Mouse (Mus musculus) myocyte (in vitro differentiated cells): ENCODE measurements around the gene Wdtc1. TPM values are rescaled to one million over a fixed set of nuclear protein-coding genes. Genes with fewer than 3 reads are reported as not detected.

Experiments used
- H3K27me3 ChIP-seq: one replicate; pipeline ENCODE4 v1.6.1; 2011; ENCODE audit not compliant: control insufficient read depth, insufficient read depth, insufficient read length
- H3K36me3 ChIP-seq: one replicate; pipeline ENCODE4 v1.6.1; 2011; ENCODE audit not compliant: control insufficient read depth, insufficient read depth
- H3K4me2 ChIP-seq: one replicate; pipeline ENCODE4 v1.6.1; 2011; ENCODE audit warnings: low read depth, control low read depth
- H3K4me3 ChIP-seq: one replicate; pipeline ENCODE4 v1.5.1; 2011; ENCODE audit warnings: mild to moderate bottlenecking, control low read depth, moderate library complexity
- H3K79me2 ChIP-seq: one replicate; pipeline ENCODE4 v1.6.1; 2011; ENCODE audit not compliant: control insufficient read depth, insufficient read depth
- H3ac ChIP-seq: one replicate; pipeline ENCODE4 v1.6.1; 2011; ENCODE audit not compliant: control insufficient read depth, insufficient read length
- CEBPB ChIP-seq: IDR thresholded peaks from 2 replicates; pipeline ENCODE4 v1.6.1; 2011; ENCODE audit warnings: mild to moderate bottlenecking, moderate library complexity; ENCODE audit not compliant: poor library complexity, insufficient read depth, severe bottlenecking
- E2F4 ChIP-seq: IDR thresholded peaks from one replicate; pipeline ENCODE4 v1.6.1; 2011; ENCODE audit warnings: mild to moderate bottlenecking, control low read depth, moderate library complexity; ENCODE audit not compliant: insufficient read depth
- MAX ChIP-seq: IDR thresholded peaks from one replicate; pipeline ENCODE4 v1.6.1; 2011; ENCODE audit warnings: low read depth, mild to moderate bottlenecking, control low read depth
- MYOD1 ChIP-seq, 3 experiments: IDR thresholded peaks; one replicate each; pipeline ENCODE4 v1.6.1; 2011; ENCODE audit warnings: control low read depth in 2 of 3, low read depth in 2 of 3, mild to moderate bottlenecking in 2 of 3, moderate library complexity in 1 of 3; ENCODE audit not compliant: insufficient read length in 2 of 3, control insufficient read depth in 1 of 3
- MYOG ChIP-seq, 3 experiments: IDR thresholded peaks; one replicate each; pipeline ENCODE4 v1.6.1; 2011; ENCODE audit warnings: control low read depth in 2 of 3, low read depth in 2 of 3, mild to moderate bottlenecking in 2 of 3; ENCODE audit not compliant: insufficient read length in 2 of 3, control insufficient read depth in 1 of 3, insufficient read depth in 1 of 3
- POLR2A ChIP-seq: IDR thresholded peaks from one replicate; pipeline ENCODE4 v1.6.1; 2011; ENCODE audit warnings: low read depth, mild to moderate bottlenecking, control low read depth, moderate library complexity; ENCODE audit not compliant: insufficient read length
- POLR2AphosphoS2 ChIP-seq: IDR thresholded peaks from one replicate; pipeline ENCODE4 v1.6.1; 2011; ENCODE audit warnings: low read depth, control low read depth; ENCODE audit not compliant: insufficient read length
- REST ChIP-seq: IDR thresholded peaks from one replicate; pipeline ENCODE4 v1.6.1; 2011; ENCODE audit warnings: mild to moderate bottlenecking, control low read depth, moderate library complexity; ENCODE audit not compliant: insufficient read depth, insufficient read length
- SRF ChIP-seq: IDR thresholded peaks from one replicate; pipeline ENCODE4 v1.6.1; 2011; ENCODE audit warnings: low read depth; ENCODE audit not compliant: control insufficient read depth, insufficient read length
- TCF12 ChIP-seq: IDR thresholded peaks from one replicate; pipeline ENCODE4 v1.6.1; 2011; ENCODE audit warnings: mild to moderate bottlenecking, control low read depth; ENCODE audit not compliant: poor library complexity, insufficient read depth, severe bottlenecking
- TCF3 ChIP-seq: IDR thresholded peaks from one replicate; pipeline ENCODE4 v1.6.1; 2011; ENCODE audit warnings: low read depth, control low read depth; ENCODE audit not compliant: insufficient read length
- USF1 ChIP-seq: IDR thresholded peaks from one replicate; pipeline ENCODE4 v1.6.1; 2011; ENCODE audit warnings: low read depth, mild to moderate bottlenecking, control low read depth, moderate library complexity
- polyA plus RNA-seq: library from polyadenylated mRNA; unstranded; fragments of >200 nt; fragmentation: generic; extraction: Trizol; gene quantifications from one replicate; pipeline ENCODE4 v1.2.1, GENCODE M21; 2012; ENCODE audit warnings: missing spikeins

The Wdtc1 gene
- polyA plus RNA-seq, 1 experiment, result 53.1 TPM

GRCm38 (mm10) chr4:133319667-133320066 is 33.6 kb downstream of the Wdtc1 start:
- Histone ChIP-seq H3K4me2 (no peak overlapping the region), H3K79me2 (no peaks in the 10 kb centered on the region), H3K36me3 (no peaks in the 10 kb centered on the region), H3ac (no peak overlapping the region), H3K27me3 (no peaks in the 10 kb centered on the region), H3K4me3 (no peak overlapping the region)
- TF ChIP-seq USF1 (no peak), MYOD1 (IDR thresholded peaks at IDR 0.05; ENCODE audit: control insufficient read depth in 1 of 3, insufficient read length in 2 of 3, low read depth in 2 of 3) (no peak), TCF3 (no peak), SRF (no peak), MAX (no peak), TCF12 (no peak), MYOG (IDR thresholded peaks at IDR 0.05; ENCODE audit: control insufficient read depth in 1 of 3, insufficient read depth in 1 of 3, insufficient read length in 2 of 3, low read depth in 2 of 3) (no peak), CEBPB (no peak)

- TF ChIP-seq MYOG (IDR thresholded peaks at IDR 0.05; ENCODE audit: control insufficient read depth in 1 of 3, insufficient read depth in 1 of 3, insufficient read length in 2 of 3, low read depth in 2 of 3), result no peak
- no peak for TF ChIP-seq USF1
- TF ChIP-seq REST, result no peak
- TF ChIP-seq SRF, result no peak
- TF ChIP-seq MYOD1 (IDR thresholded peaks at IDR 0.05; ENCODE audit: control insufficient read depth in 1 of 3, insufficient read length in 2 of 3, low read depth in 2 of 3), result no peak
- no peak for TF ChIP-seq TCF3
- TF ChIP-seq TCF12, result no peak
- no peak for TF ChIP-seq MAX
- no peak for TF ChIP-seq E2F4
- no peak for TF ChIP-seq POLR2A
- TF ChIP-seq CEBPB, result no peak
- TF ChIP-seq POLR2AphosphoS2, result no peak
- Histone ChIP-seq H3ac (no peak overlapping the region), H3K27me3 (no peaks in the 10 kb centered on the region), H3K4me3 (no peak overlapping the region), H3K79me2 (no peaks in the 10 kb centered on the region), H3K4me2 (no peak overlapping the region), H3K36me3 (no peaks in the 10 kb centered on the region)
Observed at GRCm38 (mm10) chr4:133315991-133316390, 37.3 kb downstream of the Wdtc1 start.

GRCm38 (mm10) chr4:133314896-133315295 is 38.4 kb downstream of the Wdtc1 start:
- TF ChIP-seq POLR2A (no peak), MYOG (IDR thresholded peaks at IDR 0.05; ENCODE audit: control insufficient read depth in 1 of 3, insufficient read depth in 1 of 3, insufficient read length in 2 of 3, low read depth in 2 of 3) (no peak), CEBPB (no peak), REST (no peak), POLR2AphosphoS2 (no peak), SRF (no peak), MAX (no peak), TCF3 (no peak), E2F4 (no peak), USF1 (no peak), MYOD1 (IDR thresholded peaks at IDR 0.05; ENCODE audit: control insufficient read depth in 1 of 3, insufficient read length in 2 of 3, low read depth in 2 of 3) (no peak), TCF12 (no peak)
- H3K36me3 ChIP-seq, result no peaks in the 10 kb centered on the region
- no peak overlapping the region for H3ac ChIP-seq
- no peaks in the 10 kb centered on the region for H3K27me3 ChIP-seq
- no peaks in the 10 kb centered on the region for H3K79me2 ChIP-seq
- H3K4me2 ChIP-seq, result no peak overlapping the region
- H3K4me3 ChIP-seq, result no peak overlapping the region

- no peaks in the 10 kb centered on the region for H3K36me3 ChIP-seq
- no peaks in the 10 kb centered on the region for H3K27me3 ChIP-seq
- H3K79me2 ChIP-seq, result no peaks in the 10 kb centered on the region
- H3K4me2 ChIP-seq, result no peak overlapping the region
- no peak overlapping the region for H3ac ChIP-seq
- H3K4me3 ChIP-seq, result no peak overlapping the region
- TF ChIP-seq TCF3 (no peak), POLR2A (no peak), TCF12 (no peak), MAX (no peak), MYOG (IDR thresholded peaks at IDR 0.05; ENCODE audit: control insufficient read depth in 1 of 3, insufficient read depth in 1 of 3, insufficient read length in 2 of 3, low read depth in 2 of 3) (no peak), MYOD1 (IDR thresholded peaks at IDR 0.05; ENCODE audit: control insufficient read depth in 1 of 3, insufficient read length in 2 of 3, low read depth in 2 of 3) (no peak), SRF (no peak), E2F4 (no peak), CEBPB (no peak), USF1 (no peak), POLR2AphosphoS2 (no peak), REST (no peak)
Observed at GRCm38 (mm10) chr4:133309948-133310347, 43.3 kb downstream of the Wdtc1 start.

GRCm38 (mm10) chr4:133307331-133307730 is 46.0 kb downstream of the Wdtc1 start:
- no peak overlapping the region for H3K4me2 ChIP-seq
- no peaks in the 10 kb centered on the region for H3K27me3 ChIP-seq
- H3K4me3 ChIP-seq, result no peak overlapping the region
- TF ChIP-seq POLR2AphosphoS2 (no peak), TCF12 (no peak), E2F4 (no peak), POLR2A (no peak), MYOD1 (IDR thresholded peaks at IDR 0.05; ENCODE audit: control insufficient read depth in 1 of 3, insufficient read length in 2 of 3, low read depth in 2 of 3) (no peak), TCF3 (no peak), REST (no peak)
- no peak overlapping the region for H3ac ChIP-seq
- no peaks in the 10 kb centered on the region for H3K36me3 ChIP-seq
- H3K79me2 ChIP-seq, result no peaks in the 10 kb centered on the region
